Mouse (Mus musculus) c-Kit-positive CD71-positive TER-119-negative erythroid progenitor cells, embryonic 14.5 days (primary cell): ENCODE results near the gene Fgd2.
"Not testable (repeated sequence)": the region's sequence is repeated elsewhere in the genome, so short reads cannot be mapped to it uniquely, and the experiment has no call there.

ENCODE experiments used
- DNase-seq: peaks from one replicate; pipeline ENCODE4 v3.0.0-alpha.2; 2013; ENCODE audit warnings: low read depth

Gene Fgd2

DNA sequence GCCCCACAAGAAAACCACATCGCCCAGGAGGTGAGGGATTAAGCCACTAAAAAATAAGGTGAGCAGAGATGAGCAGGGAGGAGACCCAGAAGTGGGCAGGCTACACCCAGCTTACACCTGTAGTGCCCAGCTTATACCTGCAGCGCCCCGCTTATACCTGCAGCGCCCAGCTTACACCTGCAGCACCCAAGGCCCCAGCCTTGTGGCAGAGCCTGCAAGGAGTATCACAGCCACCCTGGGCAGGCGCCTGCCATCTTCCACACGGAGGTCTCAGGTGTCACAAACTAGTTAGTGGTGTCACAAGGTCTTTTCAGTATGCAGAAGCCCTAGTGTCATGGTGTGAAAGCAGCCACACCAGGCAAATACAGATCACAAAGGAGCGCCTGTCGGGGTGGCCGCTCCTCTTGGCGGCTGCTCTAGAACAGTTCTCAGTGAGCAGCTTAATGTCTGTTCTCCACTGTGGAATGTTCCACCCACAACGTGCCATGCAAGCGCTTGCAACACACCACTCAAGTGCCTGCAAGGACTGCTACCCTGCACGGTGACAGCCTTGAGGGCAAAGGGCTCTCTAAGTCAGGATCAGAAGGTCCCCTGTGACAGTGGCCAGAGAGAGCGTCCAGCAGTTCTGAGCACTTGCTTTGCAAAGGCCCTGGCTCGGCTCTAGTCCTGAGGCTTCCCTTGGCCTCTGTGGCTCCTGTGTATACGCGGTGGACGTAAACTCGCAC is 24.3 kb upstream of the Fgd2 start:
- DNase-seq = no peak

- DNase-seq = no peak
These were observed 22.5 kb upstream of the Fgd2 start for GRCm38 (mm10) chr17:29337979-29338823.

DNA sequence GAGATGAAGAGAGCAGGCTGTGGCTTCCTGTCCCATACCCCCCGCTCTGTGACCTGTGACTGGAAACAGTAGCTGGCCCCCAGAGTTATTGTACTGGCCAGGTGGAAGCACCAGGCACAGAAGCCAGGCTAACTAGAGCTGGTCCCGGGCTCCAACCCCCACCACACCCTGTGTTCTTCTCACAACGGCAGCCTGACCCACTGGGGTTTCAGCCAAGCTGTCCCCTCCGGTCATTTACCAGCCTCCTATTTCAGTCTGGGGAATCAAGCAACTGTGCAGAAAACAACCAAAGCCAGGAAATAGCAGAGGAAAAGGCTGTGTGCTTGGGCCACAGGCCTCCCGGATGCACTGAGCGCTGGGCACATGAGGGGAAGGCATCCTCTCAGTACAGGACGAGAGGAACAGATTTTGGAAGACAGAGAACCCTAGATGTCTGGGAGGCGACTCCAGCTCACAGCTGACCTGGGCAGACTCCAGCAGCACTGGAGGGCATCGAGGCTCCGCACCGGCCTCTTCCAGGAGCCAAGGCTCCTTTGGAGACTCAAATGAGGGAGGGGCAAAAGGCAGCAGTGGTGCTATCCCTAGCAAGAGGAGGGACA is 21.4 kb upstream of the Fgd2 start:
- DNase-seq = no peak

- DNase-seq = no peak
These were observed 20.1 kb upstream of the Fgd2 start for GRCm38 (mm10) chr17:29340406-29341261.

DNA sequence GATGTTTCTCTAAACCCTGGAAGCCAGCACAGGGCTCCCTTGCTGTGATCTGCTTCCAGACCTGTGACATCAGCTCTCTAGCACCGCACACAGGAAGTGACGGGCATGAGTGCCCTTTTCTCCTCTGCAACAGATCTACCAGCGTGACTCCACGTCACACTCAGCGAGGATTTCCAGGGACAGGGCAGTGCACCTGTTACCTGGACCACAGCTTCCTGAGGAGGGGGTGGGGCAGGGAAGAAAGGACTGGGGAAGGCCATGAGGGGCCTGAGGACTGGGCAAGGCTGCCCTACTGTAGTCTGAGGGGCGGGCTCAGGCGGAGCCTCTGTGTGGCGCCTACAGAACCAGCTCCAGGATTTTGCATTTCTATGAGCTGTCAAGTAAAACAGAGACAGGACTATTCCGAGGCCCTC is 19.1 kb upstream of the Fgd2 start:
- no peak for DNase-seq

DNA sequence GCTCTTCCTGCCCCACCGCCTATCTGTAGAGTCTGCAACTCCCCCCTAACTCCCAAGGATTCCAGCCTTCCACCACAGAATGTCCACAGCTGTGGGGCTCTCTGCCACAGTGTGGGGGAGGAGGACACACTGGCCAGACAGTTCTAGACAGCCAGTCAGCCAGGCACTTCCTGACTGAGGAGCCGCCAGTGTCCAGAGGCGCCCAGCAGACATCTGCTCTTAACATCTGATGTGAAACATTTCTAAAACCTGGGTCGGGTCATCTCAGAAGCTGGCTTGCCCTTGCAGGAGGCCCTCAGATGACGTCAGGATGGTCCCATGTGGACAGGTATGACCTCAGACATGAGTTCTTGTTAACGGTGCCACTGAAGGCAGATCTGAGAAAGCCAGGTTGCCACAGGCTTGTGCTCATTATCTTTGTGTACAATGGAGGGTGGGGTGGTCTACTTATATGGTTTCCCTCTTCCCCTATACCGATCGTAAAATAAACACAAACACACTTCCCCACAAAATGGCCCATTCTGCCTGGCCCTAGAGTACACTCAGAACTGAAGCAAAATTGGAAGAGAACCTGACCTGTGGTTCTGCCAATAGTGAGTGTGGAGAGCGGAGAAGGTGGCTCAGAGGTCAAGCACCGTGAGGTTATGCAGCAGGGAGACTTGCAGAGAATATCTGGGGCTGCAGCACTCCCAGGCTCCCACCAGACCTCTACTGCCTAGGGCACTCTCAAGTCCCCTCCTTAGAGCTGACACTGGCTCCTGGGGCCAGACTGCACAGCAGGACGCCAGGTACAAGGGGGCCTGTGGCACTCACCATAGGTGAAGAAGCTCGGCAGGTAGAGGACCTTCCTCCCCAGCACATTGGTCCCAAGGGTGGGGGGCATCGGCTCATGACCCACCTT is 18.5 kb upstream of the Fgd2 start:
- DNase-seq = no peak

DNA sequence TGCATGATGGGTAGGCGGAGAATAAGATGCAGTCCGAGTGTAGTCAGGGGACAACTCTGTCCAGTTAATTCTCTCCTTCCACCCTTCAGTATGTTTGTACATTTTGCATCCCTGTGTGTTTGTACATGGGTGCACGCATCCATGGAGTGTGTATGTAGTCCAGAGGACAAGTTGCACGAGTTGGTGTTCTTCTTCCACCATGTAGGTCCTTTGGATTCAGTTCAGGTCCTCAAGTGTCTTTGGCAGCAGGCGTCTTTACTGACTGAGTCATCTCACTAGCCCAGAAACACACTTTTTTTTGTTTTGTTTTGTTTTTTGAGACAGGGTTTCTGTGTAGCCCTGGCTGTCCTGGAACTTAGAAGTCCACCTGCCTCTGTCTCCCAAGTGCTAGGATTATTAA is 17.5 kb upstream of the Fgd2 start:
- DNase-seq = no peak

DNA sequence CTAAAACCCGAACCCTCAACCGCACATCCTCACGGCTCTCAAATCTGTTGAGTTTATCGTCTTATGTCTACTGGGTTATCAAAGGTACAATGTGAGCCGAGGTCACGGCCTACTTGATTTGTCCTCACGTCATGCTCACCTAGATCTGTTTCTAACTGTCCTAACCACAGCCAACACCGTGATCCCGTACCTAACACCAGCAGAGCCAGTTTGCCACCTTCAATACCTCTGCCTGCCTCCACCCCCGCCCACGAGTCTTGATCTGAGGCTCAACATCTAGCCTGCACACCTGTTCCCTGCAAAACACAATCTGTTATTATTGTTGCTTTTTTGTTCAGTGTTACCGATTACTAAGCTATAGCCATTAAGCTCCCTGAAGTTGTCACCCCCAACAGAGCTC is 15.4 kb upstream of the Fgd2 start:
- DNase-seq = no peak

DNA sequence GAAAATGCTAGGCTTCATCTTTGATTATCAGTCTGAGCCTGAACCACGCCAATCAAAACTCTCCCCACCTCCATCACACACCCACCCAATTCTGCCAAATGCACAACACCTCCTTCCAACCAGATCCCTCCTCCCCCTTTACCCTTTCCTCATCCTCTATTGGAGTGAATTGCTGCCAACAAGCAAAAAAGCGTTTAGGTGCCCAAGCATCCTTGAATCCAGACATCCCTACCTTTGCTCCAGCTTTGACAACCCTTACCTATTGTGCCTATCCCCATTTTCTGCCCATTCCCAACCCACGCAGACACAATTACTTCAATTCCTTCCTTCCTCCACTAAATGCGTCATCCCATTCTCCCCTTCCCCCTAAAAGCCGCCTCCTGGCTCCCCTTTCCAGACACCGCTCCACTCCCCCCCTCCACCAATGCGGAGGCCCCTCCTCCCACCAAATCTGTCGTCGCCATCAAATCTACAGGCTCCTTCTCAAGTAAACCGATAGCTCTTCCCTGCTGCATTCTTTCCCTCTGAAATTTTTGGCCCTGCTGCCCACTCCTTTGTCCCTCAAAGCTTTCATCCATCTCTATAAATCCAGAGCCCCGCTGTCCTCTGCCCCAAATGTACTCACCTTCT is 14.1 kb upstream of the Fgd2 start:
- no peak for DNase-seq

DNA sequence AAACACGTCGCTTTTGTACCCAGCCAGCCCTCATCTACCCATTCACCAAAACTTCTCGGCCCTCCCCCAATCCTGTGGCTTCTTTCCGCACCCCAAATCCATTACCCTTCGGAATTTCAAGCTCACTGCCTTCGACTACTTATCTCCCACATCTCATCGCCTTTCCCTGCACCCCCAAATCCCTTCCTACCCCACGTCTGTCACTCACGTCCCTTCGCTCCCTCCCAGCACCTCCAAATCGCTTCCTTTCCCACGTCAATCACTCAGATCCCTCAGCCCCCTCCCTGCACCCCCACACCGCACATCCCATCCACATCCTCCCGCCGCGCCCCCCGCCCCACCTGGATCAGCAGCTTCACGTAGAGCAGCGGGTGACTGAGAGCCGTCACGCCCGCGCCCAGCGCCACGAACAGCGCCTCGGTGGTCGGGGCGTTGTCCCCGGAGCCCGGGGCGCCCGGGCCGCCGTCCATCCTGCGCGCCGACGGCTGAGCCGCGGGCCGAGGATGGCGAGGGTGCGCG is 13.5 kb upstream of the Fgd2 start:
- DNase-seq = no peak

DNA sequence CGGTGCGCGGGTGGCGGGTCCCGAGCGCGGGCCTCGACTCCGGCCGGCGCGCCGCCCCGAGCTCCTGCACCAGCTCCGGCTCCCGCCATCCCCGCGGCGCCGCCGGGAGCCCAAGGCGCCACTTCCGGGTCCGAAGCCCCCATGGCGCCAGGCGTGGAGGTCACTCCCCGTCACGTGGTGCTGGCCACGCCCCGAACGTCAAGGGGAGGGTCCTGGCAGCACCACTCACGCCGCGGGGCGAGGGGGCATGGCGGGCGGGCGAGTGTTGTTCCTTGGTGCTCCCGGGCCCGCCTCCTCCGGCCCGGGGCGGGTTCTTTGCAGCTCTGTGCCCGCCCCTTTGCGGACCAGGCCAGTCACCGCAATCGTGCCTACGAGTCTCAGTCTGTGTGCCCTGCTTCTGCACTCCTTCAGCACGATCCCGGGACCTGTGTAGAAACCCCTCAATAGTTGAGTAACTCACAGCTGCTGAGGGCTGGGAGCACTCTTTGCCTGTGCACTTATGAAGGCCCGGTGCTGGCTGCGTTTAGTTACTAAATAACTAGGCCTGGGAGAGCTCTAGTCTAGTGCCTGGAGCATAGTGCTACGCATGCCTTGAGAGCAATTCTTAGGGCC is 13.0 kb upstream of the Fgd2 start, which contains the start of gene Mtch1:
Mtch1 (minus strand) TSS at position 290 of the 612 bp plus-strand sequence.
- peak; percentile 96 for DNase-seq

DNA sequence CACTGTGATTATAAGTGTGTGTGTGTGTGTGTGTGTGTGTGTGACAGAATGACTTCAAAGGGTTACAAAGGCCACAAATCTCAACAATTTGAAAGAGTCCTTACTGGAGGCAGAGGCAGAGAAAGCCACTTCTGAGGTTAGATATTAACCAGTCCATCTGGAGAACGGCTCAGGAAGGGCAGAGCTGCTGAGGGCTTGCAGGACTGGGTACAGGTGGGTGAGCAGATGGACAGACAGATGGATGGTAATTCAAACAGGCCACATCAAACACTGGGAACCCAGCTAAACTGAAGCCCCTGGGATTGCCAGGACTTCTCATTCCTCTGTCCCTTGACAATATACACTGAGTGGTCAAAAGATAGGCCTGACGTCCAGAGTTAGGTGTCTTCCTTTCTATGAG is 11.7 kb upstream of the Fgd2 start:
- no peak for DNase-seq

GRCm38 (mm10) chr17:29351056-29351455 is 9.7 kb upstream of the Fgd2 start:
- not testable (repeated sequence) for DNase-seq

DNA sequence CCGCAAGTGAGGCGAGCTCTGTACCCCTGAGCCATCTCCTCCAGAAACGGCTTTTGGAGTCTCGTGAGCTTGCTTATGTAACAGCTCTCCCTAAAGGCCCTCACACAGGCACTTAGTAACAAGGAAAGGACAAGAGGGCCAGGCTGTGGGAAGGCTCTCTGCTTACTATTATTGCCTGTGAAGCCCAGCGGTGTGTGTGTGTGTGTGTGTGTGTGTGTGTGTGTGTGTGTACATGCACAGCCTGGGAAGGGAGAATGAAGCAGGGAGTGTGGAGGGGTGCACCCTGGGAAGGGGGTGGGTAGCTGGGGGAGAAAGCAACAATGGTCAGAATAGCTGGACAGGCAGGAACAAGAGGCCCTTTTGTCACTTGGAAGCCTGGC is 5.3 kb upstream of the Fgd2 start:
- no peak for DNase-seq

GRCm38 (mm10) chr17:29355841-29356478 is 4.8 kb upstream of the Fgd2 start:
- no peak for DNase-seq

GRCm38 (mm10) chr17:29356479-29356856 is 4.2 kb upstream of the Fgd2 start:
- DNase-seq = no peak

- no peak for DNase-seq
These were observed 3.8 kb upstream of the Fgd2 start for GRCm38 (mm10) chr17:29356882-29357281.

- no peak for DNase-seq
These were observed 1.8 kb upstream of the Fgd2 start for GRCm38 (mm10) chr17:29358928-29359327.

DNA sequence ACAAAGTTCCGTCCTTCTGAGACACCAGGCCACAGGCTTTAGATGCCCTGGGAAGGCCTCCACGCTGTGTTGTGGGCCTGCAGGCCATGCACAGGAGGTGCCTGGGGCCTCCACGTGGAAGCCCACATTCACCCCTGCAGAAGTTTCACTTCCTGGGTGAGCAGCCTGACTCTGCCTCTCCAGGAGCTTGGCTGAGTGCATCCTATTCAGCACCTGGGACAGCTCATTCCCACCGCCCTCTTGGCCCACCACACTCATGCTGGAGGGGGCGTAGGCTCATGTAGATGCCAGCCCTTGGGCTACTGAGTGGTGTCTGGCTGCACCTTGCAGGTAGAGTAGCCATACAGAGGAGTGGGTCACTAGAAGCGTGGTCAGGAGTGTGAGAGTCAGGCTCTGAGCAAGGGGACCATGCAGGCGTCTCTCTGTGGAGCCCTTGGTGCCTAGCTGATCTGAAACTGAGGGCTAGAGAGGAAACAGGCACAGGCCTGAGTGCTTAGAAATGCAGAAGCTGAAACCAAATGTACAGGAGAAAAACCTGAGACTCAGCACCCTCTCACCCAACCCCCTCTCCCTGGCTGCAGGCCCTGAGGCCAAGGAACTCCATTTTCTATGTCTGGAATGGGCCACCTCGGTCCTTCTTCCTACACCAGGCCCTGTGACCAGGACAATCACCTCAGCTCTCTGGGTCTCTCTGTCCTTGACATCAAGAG is 1.4 kb downstream of the Fgd2 start:
- no peak for DNase-seq
